Mouse (Mus musculus): ENCODE measurements at regions not wholly inside any gene's neighbourhood (a gene's known extent, or its start where the extent isn't known, plus 50 kb on each side); places are given as distances from the start of the nearest gene placed in this dataset.

GRCm38 (mm10) chr16:9353811-9354210 is 523.9 kb downstream of the 1810013L24Rik start:
- DNase-seq (ENCODE audit: low spot score): no peak

GRCm38 (mm10) chr16:9354331-9355030 is 524.6 kb downstream of the 1810013L24Rik start:
- no peak for DNase-seq (ENCODE audit: low spot score)

- no peak for DNase-seq (ENCODE audit: low spot score)
Observed at GRCm38 (mm10) chr16:9358651-9359050, 528.8 kb downstream of the 1810013L24Rik start.

GRCm38 (mm10) chr16:9359399-9360135 is 529.7 kb downstream of the 1810013L24Rik start:
- DNase-seq (ENCODE audit: low spot score): no peak

- DNase-seq (ENCODE audit: low spot score): peak; percentile 29
Observed at GRCm38 (mm10) chr16:9360741-9361255, 530.9 kb downstream of the 1810013L24Rik start.

- DNase-seq (ENCODE audit: low spot score): no peak
Observed at GRCm38 (mm10) chr16:9362116-9362515, 532.2 kb downstream of the 1810013L24Rik start.

GRCm38 (mm10) chr16:9364105-9364504 is 534.2 kb downstream of the 1810013L24Rik start:
- DNase-seq (ENCODE audit: low spot score): no peak

GRCm38 (mm10) chr16:9390986-9391385 is 561.1 kb downstream of the 1810013L24Rik start:
- DNase-seq (ENCODE audit: low spot score): no peak

GRCm38 (mm10) chr16:9404736-9405135 is 574.8 kb downstream of the 1810013L24Rik start:
- DNase-seq (ENCODE audit: low spot score): no peak

GRCm38 (mm10) chr16:9408196-9408595 is 578.3 kb downstream of the 1810013L24Rik start:
- no peak for DNase-seq (ENCODE audit: low spot score)

- no peak for DNase-seq (ENCODE audit: low spot score)
Observed at GRCm38 (mm10) chr16:9430509-9430908, 564.9 kb downstream of the Grin2a start.

GRCm38 (mm10) chr16:9439300-9439856 is 556.0 kb downstream of the Grin2a start:
- DNase-seq (ENCODE audit: low spot score): no peak

GRCm38 (mm10) chr16:9439891-9440290 is 555.5 kb downstream of the Grin2a start:
- DNase-seq (ENCODE audit: low spot score): no peak

GRCm38 (mm10) chr16:9452058-9452457 is 543.3 kb downstream of the Grin2a start:
- peak; percentile 25 for DNase-seq (ENCODE audit: low spot score)

- no peak for DNase-seq (ENCODE audit: low spot score)
Observed at GRCm38 (mm10) chr16:9457574-9457973, 537.8 kb downstream of the Grin2a start.

GRCm38 (mm10) chr16:9462497-9462896 is 532.9 kb downstream of the Grin2a start:
- DNase-seq (ENCODE audit: low spot score): no peak

GRCm38 (mm10) chr16:9469394-9469793 is 526.0 kb downstream of the Grin2a start:
- no peak for DNase-seq (ENCODE audit: low spot score)

GRCm38 (mm10) chr16:9485291-9485690 is 510.1 kb downstream of the Grin2a start:
- DNase-seq (ENCODE audit: low spot score): no peak

GRCm38 (mm10) chr16:9498301-9498700 is 497.1 kb downstream of the Grin2a start:
- DNase-seq (ENCODE audit: low spot score): no peak

GRCm38 (mm10) chr16:9501713-9502112 is 493.6 kb downstream of the Grin2a start:
- DNase-seq (ENCODE audit: low spot score): no peak

- no peak for DNase-seq (ENCODE audit: low spot score)
Observed at GRCm38 (mm10) chr16:9509666-9510065, 485.7 kb downstream of the Grin2a start.

GRCm38 (mm10) chr16:9514538-9514937 is 480.8 kb downstream of the Grin2a start:
- DNase-seq (ENCODE audit: low spot score): no peak

Data from layer of hippocampus, adult 9-10 months (tissue).